Mouse (Mus musculus) liver, postnatal 0 days (tissue): ENCODE measurements around the gene Cmpk2.

ENCODE experiments used
- CTCF ChIP-seq: sonication (generic); IDR thresholded peaks from 2 replicates; pipeline ENCODE4 v1.5.1; 2016; ENCODE audit warnings: antibody characterized with exemption, low read depth
- EP300 ChIP-seq: IDR thresholded peaks from 2 replicates; pipeline ENCODE4 v1.6.1; 2016; ENCODE audit warnings: antibody characterized with exemption, low read depth, mild to moderate bottlenecking

GRCm38 (mm10) chr12:26473746-26474145 lies 4.7 kb downstream of the Cmpk2 start:
- TF ChIP-seq CTCF, result no peak
- TF ChIP-seq EP300, result no peak
